28 mouse cellular contexts compared by ENCODE assay signal in the genomic region with DNA sequence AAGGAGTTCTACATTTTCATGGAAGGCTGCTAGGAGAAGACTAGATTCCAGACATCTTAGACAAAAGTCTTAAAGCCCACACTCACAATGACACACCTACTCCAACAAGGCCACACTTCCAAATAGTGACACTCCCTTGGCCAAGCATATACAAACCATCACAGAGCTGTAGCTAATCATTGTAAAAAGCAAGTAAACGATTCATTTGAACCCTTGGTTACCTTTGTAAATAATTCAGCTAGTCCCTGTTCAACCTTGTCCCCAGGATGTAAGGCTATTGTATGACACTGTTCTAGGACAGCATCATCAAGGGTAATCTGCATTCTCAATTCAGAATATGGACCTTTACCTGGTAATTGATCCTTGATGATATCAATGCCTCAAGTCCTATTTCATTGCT.
"Had no signal": no experiment of that assay in that cellular context is flagged by ENCODE, and none has a peak within 500 bp of the region (broad histone marks: within the 10 kb centered on the region; RNA-seq: fewer than 3 reads in every experiment).

No protein-coding gene starts in this region.

- H3K27ac ChIP-seq: embryonic facial prominence, embryonic 10.5 days; embryonic facial prominence, embryonic 12.5 days; embryonic facial prominence, embryonic 13.5 days; embryonic facial prominence, embryonic 15.5 days; forebrain, embryonic 10.5 days; forebrain, embryonic 12.5 days; forebrain, embryonic 13.5 days; forebrain, embryonic 15.5 days; gastrocnemius, adult 2 months had no signal

- H3K4me3 ChIP-seq: embryonic facial prominence, embryonic 10.5 days; embryonic facial prominence, embryonic 12.5 days; embryonic facial prominence, embryonic 13.5 days; embryonic facial prominence, embryonic 15.5 days; erythroblast, embryonic 14.5 days; forebrain, embryonic 10.5 days; forebrain, embryonic 12.5 days; forebrain, embryonic 13.5 days; forebrain, embryonic 15.5 days; gastrocnemius, adult 2 months had no signal

- H3K4me2 ChIP-seq: embryonic facial prominence, embryonic 12.5 days; embryonic facial prominence, embryonic 13.5 days; embryonic facial prominence, embryonic 15.5 days; forebrain, embryonic 12.5 days; forebrain, embryonic 13.5 days; forebrain, embryonic 15.5 days had no signal

- H3K36me3 ChIP-seq: embryonic facial prominence, embryonic 10.5 days; embryonic facial prominence, embryonic 12.5 days; embryonic facial prominence, embryonic 13.5 days; embryonic facial prominence, embryonic 15.5 days; forebrain, embryonic 10.5 days; forebrain, embryonic 12.5 days; forebrain, embryonic 15.5 days had no signal

- ATAC-seq: forebrain, embryonic 13.5 days; forebrain, embryonic 14.5 days; forebrain, embryonic 15.5 days; forebrain, embryonic 16.5 days; forebrain, postnatal 0 days had no signal

- DNase-seq: cerebellum, adult 18-20 months; cerebellum, adult 2 months; cerebellum, adult 8-10 months; cerebellum, adult 9-10 months; cerebellum, adult 9-11 months; cerebellum, postnatal 10 days; cerebellum, postnatal 14 days; cerebellum, postnatal 25 days; cerebellum, postnatal 36 days; embryo, embryonic 11 days; forebrain, postnatal 0 days; gastrocnemius, adult 2 months; gastrocnemius, postnatal 10 days; gastrocnemius, postnatal 14 days; gastrocnemius, postnatal 25 days; gastrocnemius, postnatal 36 days; heart, adult 18-20 months had no signal

- H3K27me3 ChIP-seq: embryonic facial prominence, embryonic 12.5 days; embryonic facial prominence, embryonic 13.5 days; forebrain, embryonic 12.5 days; forebrain, embryonic 13.5 days; forebrain, embryonic 15.5 days had no signal

- H3K9me3 ChIP-seq: embryonic facial prominence, embryonic 10.5 days; embryonic facial prominence, embryonic 12.5 days; embryonic facial prominence, embryonic 13.5 days; embryonic facial prominence, embryonic 15.5 days; forebrain, embryonic 10.5 days; forebrain, embryonic 12.5 days; forebrain, embryonic 13.5 days; forebrain, embryonic 15.5 days had no signal

- H3K9ac ChIP-seq: embryonic facial prominence, embryonic 12.5 days; embryonic facial prominence, embryonic 13.5 days; embryonic facial prominence, embryonic 15.5 days; forebrain, embryonic 12.5 days; forebrain, embryonic 13.5 days; forebrain, embryonic 15.5 days; forebrain, postnatal 0 days had no signal

- H3K4me1 ChIP-seq: embryonic facial prominence, embryonic 10.5 days; embryonic facial prominence, embryonic 12.5 days; embryonic facial prominence, embryonic 13.5 days; embryonic facial prominence, embryonic 15.5 days; forebrain, embryonic 10.5 days; forebrain, embryonic 12.5 days; forebrain, embryonic 13.5 days; forebrain, embryonic 15.5 days had no signal
